Mouse (Mus musculus) brain, embryonic 14.5 days (tissue): ENCODE results near the gene Cnga2.

Source experiments
- CTCF ChIP-seq: fragments of 200-500 bp; IDR thresholded peaks from 2 replicates; pipeline ENCODE4 v1.5.1; 2012; ENCODE audit warnings: inconsistent platforms, mild to moderate bottlenecking, moderate library complexity, borderline replicate concordance; ENCODE audit not compliant: insufficient read depth, insufficient read length; ENCODE audit errors: extremely low read depth
- POLR2A ChIP-seq: fragments of 200-500 bp; IDR thresholded peaks from 2 replicates; pipeline ENCODE4 v1.6.1; 2012; ENCODE audit warnings: mild to moderate bottlenecking, inconsistent platforms, borderline replicate concordance; ENCODE audit not compliant: poor library complexity, insufficient read depth, insufficient read length, severe bottlenecking; ENCODE audit errors: extremely low read depth

DNA sequence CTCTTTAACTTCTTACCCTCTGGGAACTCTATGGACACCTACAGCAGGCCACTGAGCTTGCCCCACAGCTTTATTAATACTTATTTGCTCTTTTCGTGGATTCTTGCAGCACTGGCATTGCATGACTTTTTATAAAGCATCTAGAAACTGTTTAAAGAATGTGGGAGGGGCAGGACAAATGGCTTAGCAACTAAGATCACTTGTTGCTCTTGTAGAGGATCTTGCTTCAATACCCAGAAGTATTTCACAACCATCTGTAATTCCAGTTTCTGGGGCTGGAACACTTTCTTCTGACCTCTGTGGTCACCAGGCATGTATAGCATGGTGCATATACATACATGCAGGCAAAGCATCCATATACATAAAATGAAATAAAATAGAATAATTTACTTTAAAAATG lies 4.3 kb downstream of the Cnga2 start:
- TF ChIP-seq POLR2A (no peak), CTCF (no peak)
